Mouse (Mus musculus): ENCODE measurements around the gene Gm20388. TPM values are rescaled to one million over a fixed set of nuclear protein-coding genes. Genes with fewer than 3 reads are reported as not detected.

Gm20388 gene
- polyA plus RNA-seq, 1 experiment from 2014 or later, result not detected

GRCm38 (mm10) chr8:121446133-121446532 lies 1535.5 kb downstream of the Gm20388 start:
- Histone ChIP-seq H3K27ac (ENCODE audit: low read depth, low read length) (no peak overlapping the region), H3K4me2 (no peak overlapping the region), H3K27me3 (ENCODE audit: control insufficient read depth, insufficient read depth, low read length) (no peaks in the 10 kb centered on the region), H3K4me3 (ENCODE audit: low read depth, low read length) (no peak overlapping the region), H3K36me3 (ENCODE audit: control insufficient read depth, insufficient read depth, low read length) (no peaks in the 10 kb centered on the region), H3K9ac (ENCODE audit: low read length) (no peak overlapping the region), H3K4me1 (ENCODE audit: control insufficient read depth, insufficient read depth, low read length) (no peaks in the 10 kb centered on the region), H3K9me3 (ENCODE audit: control insufficient read depth, low read length) (no peaks in the 10 kb centered on the region)
- WGBS, result 79% methylated on average over 12 of the region's 12 CpGs
- ATAC-seq (ENCODE audit: low FRiP score) (no peak), DNase-seq (ENCODE audit: low spot score, missing footprints) (peak; percentile 17)

- H3K4me1 ChIP-seq (ENCODE audit: control insufficient read depth, insufficient read depth, low read length), result no peaks in the 10 kb centered on the region
- no peak overlapping the region for H3K4me3 ChIP-seq (ENCODE audit: low read depth, low read length)
- 95% methylated on average over 6 of the region's 6 CpGs for WGBS
- H3K4me2 ChIP-seq, result no peak overlapping the region
- H3K27ac ChIP-seq (ENCODE audit: low read depth, low read length), result no peak overlapping the region
- no peaks in the 10 kb centered on the region for H3K27me3 ChIP-seq (ENCODE audit: control insufficient read depth, insufficient read depth, low read length)
- H3K9ac ChIP-seq (ENCODE audit: low read length), result no peak overlapping the region
- H3K9me3 ChIP-seq (ENCODE audit: control insufficient read depth, low read length), result no peaks in the 10 kb centered on the region
- no peaks in the 10 kb centered on the region for H3K36me3 ChIP-seq (ENCODE audit: control insufficient read depth, insufficient read depth, low read length)
- ATAC-seq (ENCODE audit: low FRiP score), result no peak
- DNase-seq (ENCODE audit: low spot score, missing footprints), result no peak
These were observed 1536.2 kb downstream of the Gm20388 start for GRCm38 (mm10) chr8:121446862-121447261.

- ATAC-seq (ENCODE audit: low FRiP score), result no peak
- Histone ChIP-seq H3K9ac (ENCODE audit: low read length) (no peak overlapping the region), H3K4me2 (no peak overlapping the region), H3K4me1 (ENCODE audit: control insufficient read depth, insufficient read depth, low read length) (no peaks in the 10 kb centered on the region), H3K9me3 (ENCODE audit: control insufficient read depth, low read length) (no peaks in the 10 kb centered on the region), H3K27me3 (ENCODE audit: control insufficient read depth, insufficient read depth, low read length) (no peaks in the 10 kb centered on the region), H3K27ac (ENCODE audit: low read depth, low read length) (no peak overlapping the region), H3K4me3 (ENCODE audit: low read depth, low read length) (no peak overlapping the region), H3K36me3 (ENCODE audit: control insufficient read depth, insufficient read depth, low read length) (no peaks in the 10 kb centered on the region)
- DNase-seq (ENCODE audit: low spot score, missing footprints), result peak; percentile 49
- 59% methylated on average over 8 of the region's 8 CpGs for WGBS
These were observed 1539.6 kb downstream of the Gm20388 start for GRCm38 (mm10) chr8:121450211-121450610.

GRCm38 (mm10) chr8:121451404-121452076 lies 1540.9 kb downstream of the Gm20388 start:
- H3K36me3 ChIP-seq (ENCODE audit: control insufficient read depth, insufficient read depth, low read length), result no peaks in the 10 kb centered on the region
- no peak for ATAC-seq (ENCODE audit: low FRiP score)

GRCm38 (mm10) chr8:121454737-121455136 lies 1544.1 kb downstream of the Gm20388 start:
- Histone ChIP-seq H3K27ac (ENCODE audit: low read depth, low read length) (no peak overlapping the region), H3K36me3 (ENCODE audit: control insufficient read depth, insufficient read depth, low read length) (no peaks in the 10 kb centered on the region), H3K4me2 (no peak overlapping the region), H3K9ac (ENCODE audit: low read length) (no peak overlapping the region), H3K4me3 (ENCODE audit: low read depth, low read length) (no peak overlapping the region), H3K9me3 (ENCODE audit: control insufficient read depth, low read length) (no peaks in the 10 kb centered on the region), H3K27me3 (ENCODE audit: control insufficient read depth, insufficient read depth, low read length) (no peaks in the 10 kb centered on the region), H3K4me1 (ENCODE audit: control insufficient read depth, insufficient read depth, low read length) (no peaks in the 10 kb centered on the region)
- no peak for DNase-seq (ENCODE audit: low spot score, missing footprints)
- ATAC-seq (ENCODE audit: low FRiP score), result no peak
- 88% methylated on average over 17 of the region's 17 CpGs for WGBS

More at GRCm38 (mm10) chr8:121451404-121452076, 1540.9 kb downstream of the Gm20388 start:
- WGBS, result 86% methylated on average over 16 of the region's 16 CpGs
- no peaks in the 10 kb centered on the region for H3K27me3 ChIP-seq (ENCODE audit: control insufficient read depth, insufficient read depth, low read length)
- DNase-seq (ENCODE audit: low spot score, missing footprints), result peak; percentile 72
- H3K27ac ChIP-seq (ENCODE audit: low read depth, low read length), result no peak overlapping the region
- no peak overlapping the region for H3K4me2 ChIP-seq
- H3K9ac ChIP-seq (ENCODE audit: low read length), result no peak overlapping the region
- H3K4me1 ChIP-seq (ENCODE audit: control insufficient read depth, insufficient read depth, low read length), result no peaks in the 10 kb centered on the region
- H3K9me3 ChIP-seq (ENCODE audit: control insufficient read depth, low read length), result no peaks in the 10 kb centered on the region
- H3K4me3 ChIP-seq (ENCODE audit: low read depth, low read length), result no peak overlapping the region

GRCm38 (mm10) chr8:121461192-121461591 lies 1550.6 kb downstream of the Gm20388 start:
- no peaks in the 10 kb centered on the region for H3K36me3 ChIP-seq (ENCODE audit: control insufficient read depth, insufficient read depth, low read length)
- H3K4me3 ChIP-seq (ENCODE audit: low read depth, low read length), result no peak overlapping the region
- H3K4me2 ChIP-seq, result no peak overlapping the region
- no peak overlapping the region for H3K9ac ChIP-seq (ENCODE audit: low read length)
- H3K27ac ChIP-seq (ENCODE audit: low read depth, low read length), result no peak overlapping the region
- H3K4me1 ChIP-seq (ENCODE audit: control insufficient read depth, insufficient read depth, low read length), result no peaks in the 10 kb centered on the region
- no peaks in the 10 kb centered on the region for H3K27me3 ChIP-seq (ENCODE audit: control insufficient read depth, insufficient read depth, low read length)
- no peak for ATAC-seq (ENCODE audit: low FRiP score)
- 66% methylated on average over 3 of the region's 3 CpGs for WGBS
- peak; percentile 37 for DNase-seq (ENCODE audit: low spot score, missing footprints)
- no peaks in the 10 kb centered on the region for H3K9me3 ChIP-seq (ENCODE audit: control insufficient read depth, low read length)

- Histone ChIP-seq H3K9me3 (ENCODE audit: control insufficient read depth, low read length) (no peaks in the 10 kb centered on the region), H3K4me3 (ENCODE audit: low read depth, low read length) (no peak overlapping the region), H3K27ac (ENCODE audit: low read depth, low read length) (no peak overlapping the region), H3K27me3 (ENCODE audit: control insufficient read depth, insufficient read depth, low read length) (no peaks in the 10 kb centered on the region), H3K9ac (ENCODE audit: low read length) (no peak overlapping the region), H3K4me1 (ENCODE audit: control insufficient read depth, insufficient read depth, low read length) (no peaks in the 10 kb centered on the region), H3K36me3 (ENCODE audit: control insufficient read depth, insufficient read depth, low read length) (no peaks in the 10 kb centered on the region), H3K4me2 (no peak overlapping the region)
- 86% methylated on average over 3 of the region's 3 CpGs for WGBS
- DNase-seq (ENCODE audit: low spot score, missing footprints), result peak; percentile 53
- ATAC-seq (ENCODE audit: low FRiP score), result no peak
These were observed 1551.5 kb downstream of the Gm20388 start for GRCm38 (mm10) chr8:121462092-121462491.

GRCm38 (mm10) chr8:121468083-121469071 lies 1557.7 kb downstream of the Gm20388 start:
- Histone ChIP-seq H3K4me2 (no peak overlapping the region), H3K4me3 (ENCODE audit: low read depth, low read length) (no peak overlapping the region), H3K27ac (ENCODE audit: low read depth, low read length) (no peak overlapping the region), H3K9me3 (ENCODE audit: control insufficient read depth, low read length) (no peaks in the 10 kb centered on the region), H3K27me3 (ENCODE audit: control insufficient read depth, insufficient read depth, low read length) (no peaks in the 10 kb centered on the region), H3K4me1 (ENCODE audit: control insufficient read depth, insufficient read depth, low read length) (no peaks in the 10 kb centered on the region), H3K9ac (ENCODE audit: low read length) (no peak overlapping the region), H3K36me3 (ENCODE audit: control insufficient read depth, insufficient read depth, low read length) (no peaks in the 10 kb centered on the region)
- 73% methylated on average over 49 of the region's 49 CpGs for WGBS
- peak; percentile 68 for DNase-seq (ENCODE audit: low spot score, missing footprints)
- no peak for ATAC-seq (ENCODE audit: low FRiP score)

Data from midbrain, embryonic 11.5 days (tissue).